Mouse (Mus musculus): Measurements from ENCODE around the gene Ccdc34. TPM values are rescaled to one million over a fixed set of nuclear protein-coding genes. Genes with fewer than 3 reads are reported as not detected.

Gene Ccdc34
- total RNA-seq, 2 experiments from 2014 or later = 5.3 to 6.0 TPM

DNA sequence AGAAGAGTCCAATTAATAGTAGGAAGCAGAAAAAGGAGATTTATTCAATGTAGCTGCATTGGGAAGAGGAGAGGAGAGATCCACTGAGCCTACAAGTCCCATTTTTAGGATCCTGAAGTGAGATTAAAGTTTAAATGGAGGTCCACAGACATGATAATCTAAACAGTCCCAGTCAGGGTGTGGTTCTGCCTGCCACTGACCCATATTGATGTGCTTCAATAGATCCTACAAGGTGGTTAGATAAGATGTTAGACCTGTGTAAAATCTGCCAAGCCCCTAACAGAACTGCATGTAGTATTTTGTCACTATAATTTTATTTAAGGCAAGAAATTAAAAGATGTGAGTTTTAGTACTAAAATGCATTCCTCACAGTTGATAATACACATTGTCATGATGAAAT is 24.2 kb upstream of the Ccdc34 start:
- intact Hi-C loops (cut with DNase I) = no loop called here
- no peak for DNase-seq (ENCODE audit: low spot score)

DNA sequence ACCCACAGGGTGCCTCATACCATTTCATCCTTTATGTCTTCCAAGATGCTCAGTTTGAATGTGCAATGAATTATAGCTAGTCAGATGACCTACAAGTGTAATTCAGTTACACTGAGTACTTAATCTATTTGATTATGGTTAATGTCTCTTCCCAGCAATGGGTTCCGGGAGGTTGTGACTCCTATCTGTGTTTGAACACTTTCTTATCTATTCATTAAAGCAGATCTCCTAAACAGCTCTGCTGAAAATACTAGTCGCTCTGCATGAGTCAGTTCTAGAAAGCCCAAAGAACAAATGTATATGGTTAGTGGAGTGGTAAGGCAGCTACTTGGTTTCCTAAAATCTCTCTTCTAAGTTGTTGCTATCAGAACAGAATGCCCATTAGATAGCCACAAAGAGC is 22.6 kb upstream of the Ccdc34 start:
- no peak for DNase-seq (ENCODE audit: low spot score)
- intact Hi-C loops (cut with DNase I) = no loop called here

DNA sequence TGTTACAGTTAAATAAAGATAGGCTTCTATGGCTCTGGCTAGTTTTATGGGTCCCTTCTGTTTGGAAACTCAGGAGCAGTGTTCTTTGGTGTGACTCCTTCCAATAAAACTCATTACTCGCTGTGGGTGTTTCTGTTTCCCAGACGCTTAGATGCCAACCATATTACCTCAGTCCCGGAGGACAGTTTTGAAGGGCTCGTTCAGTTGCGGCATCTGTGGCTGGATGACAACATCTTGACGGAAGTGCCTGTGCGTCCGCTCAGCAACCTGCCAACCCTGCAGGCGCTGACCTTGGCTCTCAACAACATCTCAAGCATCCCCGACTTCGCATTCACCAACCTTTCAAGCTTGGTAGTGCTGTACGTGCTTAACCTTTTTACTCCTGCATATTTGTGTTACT is 21.2 kb upstream of the Ccdc34 start:
- no peak for DNase-seq (ENCODE audit: low spot score)
- intact Hi-C loops (cut with DNase I) = no loop called here

DNA sequence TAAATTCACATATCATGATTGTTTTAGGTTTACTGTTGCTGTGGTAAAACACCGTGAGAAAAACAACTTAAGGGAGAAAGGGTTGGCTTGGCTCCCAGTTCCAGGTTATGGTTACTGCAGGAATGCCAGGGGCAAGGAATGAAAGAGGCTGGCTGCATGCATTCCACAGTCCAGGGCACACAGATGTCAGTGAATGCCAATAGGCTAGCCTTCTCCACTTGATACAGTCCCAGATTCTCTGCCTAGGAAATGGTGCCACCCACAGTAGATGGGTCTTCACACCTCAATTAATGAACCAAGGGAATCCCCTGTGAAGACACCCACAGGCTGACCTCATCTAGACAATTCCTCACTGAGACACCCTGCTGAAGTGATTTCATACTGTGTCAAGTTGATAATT is 12.9 kb upstream of the Ccdc34 start:
- intact Hi-C loops (cut with DNase I) = no loop called here
- no peak for DNase-seq (ENCODE audit: low spot score)

DNA sequence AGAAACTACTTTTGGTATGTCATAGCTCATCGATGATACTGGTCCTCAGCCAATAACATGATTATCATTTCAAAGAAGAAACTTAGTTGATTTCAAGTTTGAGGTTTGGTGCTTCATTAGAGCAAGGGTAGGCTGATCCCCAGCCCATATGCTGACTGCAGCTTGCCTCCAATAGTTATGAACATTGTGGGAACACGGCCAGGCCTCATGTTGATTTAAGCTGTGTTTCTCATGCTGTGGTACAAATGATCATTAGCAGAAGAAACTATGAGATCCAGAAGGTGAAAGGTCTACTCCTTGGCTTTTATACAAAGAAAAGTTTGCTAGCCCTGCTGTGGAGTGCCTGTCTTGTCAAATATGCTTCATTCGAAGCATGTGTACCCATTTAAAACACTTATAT is 12.5 kb upstream of the Ccdc34 start:
- intact Hi-C loops (cut with DNase I) = no loop called here
- DNase-seq (ENCODE audit: low spot score) = no peak

DNA sequence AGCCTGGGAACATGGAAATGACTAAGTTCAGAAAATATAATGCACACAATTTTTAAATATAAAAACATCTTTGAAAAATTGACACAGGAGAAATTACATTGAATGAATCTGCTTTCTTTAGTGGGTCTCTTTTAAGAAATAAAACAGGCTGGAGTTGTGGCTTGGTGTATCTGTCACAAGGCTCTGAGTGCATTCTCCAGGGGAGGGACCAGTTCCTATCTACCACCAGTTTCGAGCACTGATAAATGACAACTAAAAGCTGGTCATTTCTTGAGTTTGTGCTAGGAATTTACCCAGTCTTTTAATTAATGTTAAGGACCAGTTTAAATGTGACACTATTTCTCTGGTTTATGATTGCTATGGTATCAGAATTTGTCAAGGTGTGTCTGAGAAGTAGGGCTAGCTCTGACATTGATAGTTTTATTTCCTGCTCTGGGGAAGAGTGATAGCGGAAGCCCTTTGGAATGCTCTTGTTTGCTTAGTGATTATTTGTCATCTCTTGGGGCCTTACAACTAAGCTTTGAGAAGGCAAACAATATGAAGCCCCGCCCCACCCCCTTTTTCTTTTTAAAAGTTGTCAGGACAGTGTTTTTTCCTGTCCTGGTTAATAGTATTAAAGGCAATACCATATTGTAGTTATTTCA is 11.9 kb upstream of the Ccdc34 start:
- DNase-seq (ENCODE audit: low spot score) = no peak
- intact Hi-C loops (cut with DNase I) = no loop called here

DNA sequence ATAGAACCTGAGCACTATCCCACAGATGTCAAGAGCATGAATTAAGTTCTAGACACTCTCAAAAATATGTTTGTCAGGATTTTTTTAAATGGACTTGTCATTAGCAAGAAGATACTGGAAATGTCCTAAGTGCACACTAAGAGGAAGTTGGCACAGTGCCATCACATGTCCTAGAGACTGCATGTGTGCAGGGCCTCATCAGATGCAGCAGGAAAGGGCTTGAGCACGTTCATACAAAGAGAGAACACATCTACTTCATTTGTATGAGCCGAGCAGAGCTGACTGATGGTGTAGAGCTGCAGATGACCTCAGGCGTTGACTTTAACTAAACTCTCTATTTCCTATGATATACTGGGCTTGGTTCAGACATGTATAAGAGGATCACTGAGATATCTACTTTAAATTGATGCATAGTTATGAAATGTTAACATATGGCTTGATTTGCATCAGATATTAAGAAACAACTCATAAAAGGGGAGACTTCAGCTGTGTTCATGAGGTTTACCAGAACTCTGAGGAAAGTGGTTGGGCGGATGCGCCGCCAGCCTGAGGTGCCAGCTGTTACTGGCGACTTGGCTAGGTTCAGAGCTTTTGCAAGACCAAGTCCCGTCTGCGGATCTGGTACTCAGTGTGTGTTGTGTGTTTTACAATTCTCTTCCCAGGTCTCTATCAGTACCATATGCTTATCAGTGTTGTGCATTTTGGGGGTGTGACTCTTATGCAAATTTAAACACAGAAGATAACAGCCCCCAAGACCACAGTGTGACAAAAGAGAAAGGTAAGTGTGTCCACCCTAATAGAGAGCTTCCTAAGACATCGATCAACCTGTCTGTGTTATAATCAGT is 10.0 kb upstream of the Ccdc34 start:
- intact Hi-C loops (cut with DNase I) = no loop called here
- DNase-seq (ENCODE audit: low spot score) = no peak

DNA sequence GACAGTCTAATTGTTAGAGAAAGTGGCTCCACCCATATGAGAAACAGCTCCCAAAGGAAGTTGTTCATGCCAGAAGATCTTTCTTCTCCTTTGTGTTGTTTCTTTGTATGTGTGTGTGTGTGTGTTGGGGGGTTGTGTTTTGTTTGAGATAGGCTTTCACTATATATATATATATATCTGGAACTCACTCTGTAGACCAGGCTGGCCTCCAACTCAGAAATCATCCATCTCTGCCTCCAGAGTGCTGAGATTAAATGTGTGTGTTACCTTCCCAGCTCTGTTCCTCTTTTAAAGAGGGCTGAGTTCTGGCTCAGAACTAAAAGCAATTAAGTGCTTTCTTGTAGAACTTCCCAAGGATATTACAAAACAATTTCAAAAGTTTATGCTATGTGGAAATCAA is 8.2 kb upstream of the Ccdc34 start:
- intact Hi-C loops (cut with DNase I) = no loop called here
- DNase-seq (ENCODE audit: low spot score) = no peak

DNA sequence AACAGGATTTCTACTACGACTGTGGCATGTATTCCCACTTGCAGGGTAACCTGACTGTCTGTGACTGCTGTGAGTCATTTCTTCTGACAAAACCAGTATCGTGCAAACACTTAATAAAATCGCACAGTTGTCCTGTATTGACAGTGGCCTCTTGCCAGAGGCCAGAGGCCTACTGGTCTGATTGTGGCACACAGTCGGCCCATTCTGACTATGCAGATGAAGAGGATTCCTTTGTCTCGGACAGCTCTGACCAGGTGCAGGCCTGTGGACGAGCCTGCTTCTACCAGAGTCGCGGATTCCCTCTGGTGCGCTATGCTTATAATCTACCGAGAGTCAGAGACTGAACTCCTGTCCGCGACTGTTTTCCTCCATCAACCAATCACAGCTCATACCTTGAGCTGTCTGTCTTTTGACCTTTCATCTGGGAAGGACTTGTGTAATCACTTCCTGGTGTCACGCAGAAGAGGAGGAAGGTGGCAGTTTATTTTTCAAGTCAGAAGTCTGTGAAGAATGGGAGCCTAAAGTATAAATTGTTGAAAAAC is 5.4 kb upstream of the Ccdc34 start:
- intact Hi-C loops (cut with DNase I) = no loop called here
- no peak for DNase-seq (ENCODE audit: low spot score)

DNA sequence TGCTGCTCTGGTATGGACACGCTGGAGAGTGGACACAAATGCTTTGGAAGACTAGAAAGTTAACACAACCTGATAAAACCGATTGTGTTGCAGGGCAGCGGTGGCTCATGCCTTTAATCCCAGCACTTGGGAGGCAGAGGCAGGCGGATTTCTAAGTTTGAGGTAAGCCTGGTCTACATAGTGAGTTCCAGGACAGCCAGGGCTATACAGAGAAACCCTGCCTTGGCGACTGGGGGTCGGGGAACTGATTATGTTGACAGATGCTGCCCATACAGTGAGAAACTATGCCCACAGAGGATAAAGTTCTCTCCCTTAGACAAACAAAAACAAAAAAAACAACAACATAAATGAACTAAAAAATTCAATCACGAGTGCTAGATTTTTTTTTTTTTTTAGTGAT is 530 bp upstream of the Ccdc34 start:
- no peak for DNase-seq (ENCODE audit: low spot score)
- intact Hi-C loops (cut with DNase I) = loop anchor here (5.0 kb wide), 2 partner anchors 100 to 185 kb away; partner anchors contain the start of gene Lgr4

DNA sequence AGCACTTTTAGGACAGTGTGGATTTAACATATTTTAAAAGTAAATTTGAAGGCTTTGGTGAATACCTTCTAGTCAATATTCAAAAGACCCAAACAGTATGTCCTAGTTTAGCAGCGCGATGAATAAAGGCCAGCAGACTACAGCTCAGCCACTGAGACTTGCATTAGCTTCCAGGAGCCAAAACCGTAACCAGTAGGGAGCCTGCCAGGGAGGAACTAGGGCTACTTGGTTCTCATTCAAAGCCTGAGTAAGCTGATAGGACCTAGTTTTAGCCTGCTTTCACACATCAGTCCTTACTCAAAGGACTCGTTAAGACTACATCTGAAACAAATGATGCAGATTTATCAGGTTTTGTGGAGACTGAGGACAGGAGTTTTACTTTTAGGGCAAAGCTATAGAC is 2.0 kb downstream of the Ccdc34 start:
- intact Hi-C loops (cut with DNase I) = loop anchor here (5.0 kb wide), 2 partner anchors 102 to 183 kb away; partner anchors contain the start of gene Lgr4
- DNase-seq (ENCODE audit: low spot score) = no peak

DNA sequence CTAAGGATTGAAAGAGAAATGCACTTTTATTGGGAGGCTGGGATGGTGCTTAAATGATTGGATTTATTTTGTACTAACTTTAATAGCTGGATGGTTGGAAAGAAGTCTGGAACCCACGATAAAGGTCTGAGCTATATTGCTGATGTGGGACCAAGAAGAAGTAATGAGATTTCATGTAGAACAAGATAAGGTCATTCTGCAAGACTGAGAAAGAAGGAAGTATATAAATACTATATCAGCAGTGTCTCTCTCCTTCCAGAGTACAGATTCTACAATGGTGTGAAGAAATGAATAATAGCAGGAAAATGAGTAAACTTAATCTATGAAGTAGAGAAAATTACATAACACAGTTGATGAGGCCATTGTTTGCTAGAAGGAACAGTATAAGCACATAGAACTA is 2.8 kb downstream of the Ccdc34 start:
- no peak for DNase-seq (ENCODE audit: low spot score)
- intact Hi-C loops (cut with DNase I) = no loop called here

DNA sequence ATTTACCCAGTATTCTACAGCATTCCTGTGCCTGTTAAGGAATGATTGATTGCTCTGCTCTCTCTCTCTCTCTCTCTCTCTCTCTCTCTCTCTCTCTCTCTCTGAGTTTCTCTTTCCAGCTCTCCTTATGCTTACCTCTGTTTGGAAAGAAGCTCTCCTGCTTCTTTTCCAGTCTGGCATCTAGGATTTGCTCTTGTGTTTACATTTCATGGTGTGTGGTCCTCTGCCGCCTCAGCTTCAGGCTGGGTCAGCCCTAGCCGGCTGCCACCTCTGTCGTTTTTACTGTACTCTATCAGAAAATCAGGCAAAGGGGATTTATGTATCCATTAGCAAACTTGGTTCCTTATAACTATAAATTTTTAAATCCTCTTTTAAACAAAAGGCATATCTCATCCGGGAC is 18.6 kb downstream of the Ccdc34 start:
- DNase-seq (ENCODE audit: low spot score) = no peak
- intact Hi-C loops (cut with DNase I) = no loop called here

DNA sequence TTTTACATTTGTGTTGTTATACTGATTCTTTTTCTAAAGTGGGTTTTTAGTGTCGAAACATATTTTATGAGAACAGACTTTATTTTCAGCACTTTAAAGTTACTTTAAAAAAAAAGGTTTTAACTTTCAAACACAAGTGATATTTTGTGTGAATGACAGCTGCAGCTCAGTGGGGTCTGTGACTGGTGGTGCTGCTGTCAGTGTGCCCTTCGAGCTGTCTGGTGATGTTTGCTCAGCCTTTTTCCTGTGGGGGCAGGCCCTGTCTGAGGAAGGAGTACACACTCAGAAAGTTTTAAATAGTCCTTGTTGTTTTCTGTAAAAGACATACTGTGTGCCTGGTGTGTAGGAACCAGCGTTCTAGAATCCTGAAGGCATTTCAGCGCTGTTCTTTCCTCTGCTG is 19.0 kb downstream of the Ccdc34 start:
- intact Hi-C loops (cut with DNase I) = no loop called here
- DNase-seq (ENCODE audit: low spot score) = no peak

DNA sequence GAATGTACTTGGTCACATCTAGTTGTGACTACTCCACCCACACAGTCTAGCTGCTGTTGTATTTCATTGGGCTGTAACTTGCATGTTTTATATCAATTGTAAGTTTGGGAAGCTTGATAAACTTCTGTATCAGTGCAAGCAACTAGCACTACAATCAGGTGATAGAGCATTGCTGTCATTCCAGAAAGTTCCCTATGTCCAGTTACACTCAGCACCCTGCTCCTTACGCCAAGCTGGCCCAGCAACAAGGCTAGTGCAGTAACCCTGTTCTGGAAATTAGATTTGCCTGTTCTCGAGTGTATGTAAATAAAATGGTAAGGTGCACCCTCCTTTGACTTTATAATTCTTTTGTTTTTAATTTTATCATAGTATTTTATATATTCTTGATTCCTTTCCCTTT is 19.6 kb downstream of the Ccdc34 start:
- DNase-seq (ENCODE audit: low spot score) = no peak

DNA sequence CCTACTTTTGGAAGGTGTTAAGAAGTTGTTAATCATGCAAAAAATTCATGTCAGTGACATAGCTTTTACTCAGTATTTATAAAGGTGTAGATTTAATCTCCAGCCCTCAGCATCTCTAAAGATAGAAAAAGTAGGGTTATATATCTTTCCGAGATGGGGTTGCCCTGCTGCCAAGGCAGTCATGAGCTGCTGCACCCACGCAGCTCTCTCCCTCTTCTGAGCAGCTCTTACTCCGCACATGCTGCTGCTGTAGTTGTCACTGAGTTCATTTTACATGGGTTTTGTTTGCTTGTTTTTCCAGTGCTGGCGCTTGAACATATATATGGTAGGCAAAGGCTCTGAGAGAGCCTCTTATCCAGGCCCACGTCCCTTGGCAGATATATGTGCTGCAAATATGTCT is 20.7 kb downstream of the Ccdc34 start:
- DNase-seq (ENCODE audit: low spot score) = no peak
- intact Hi-C loops (cut with DNase I) = no loop called here

More for the DNA sequence above, 19.6 kb downstream of the Ccdc34 start:
- intact Hi-C loops (cut with DNase I) = no loop called here

DNA sequence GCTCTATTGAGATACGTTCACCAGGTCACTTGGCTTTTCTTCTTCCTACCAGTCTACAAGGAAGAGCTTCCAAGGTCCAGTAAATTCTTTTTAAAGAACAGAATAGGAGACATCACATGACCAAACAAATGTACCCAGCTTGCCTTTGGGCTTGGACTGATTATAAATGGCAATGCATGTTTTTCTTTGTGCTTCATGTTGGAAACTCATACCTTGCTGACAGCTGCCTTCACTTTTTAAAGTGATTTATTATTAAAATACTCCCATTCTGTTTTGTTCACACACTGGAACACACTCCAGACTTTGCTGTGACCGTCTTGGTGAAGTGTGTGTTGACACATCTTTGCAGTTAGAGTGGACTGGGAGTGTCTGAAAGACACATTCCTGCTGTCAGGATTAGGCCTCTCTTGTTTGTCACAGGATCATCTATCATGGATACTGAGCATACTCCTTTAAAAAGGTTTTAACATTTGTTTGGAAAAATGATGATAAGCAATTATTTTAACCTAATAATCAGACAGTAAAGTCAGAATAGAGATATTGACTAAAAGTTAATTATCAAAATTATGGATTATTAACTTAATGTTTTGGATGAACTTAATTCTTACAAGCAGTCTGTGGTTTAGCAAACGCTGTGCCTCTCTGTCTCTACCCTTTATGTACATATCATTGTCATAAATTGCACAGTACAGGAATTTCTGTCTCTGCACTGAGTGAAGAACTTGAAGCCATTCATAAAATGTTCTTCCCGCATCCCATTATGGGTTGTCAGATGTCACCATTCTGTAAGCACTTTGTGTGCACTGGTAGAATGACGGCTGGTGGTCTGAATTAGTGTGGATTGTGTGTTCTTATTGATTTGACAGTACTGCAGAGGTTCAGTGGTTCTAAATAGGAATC is 25.5 kb downstream of the Ccdc34 start:
- no peak for DNase-seq (ENCODE audit: low spot score)
- intact Hi-C loops (cut with DNase I) = no loop called here

DNA sequence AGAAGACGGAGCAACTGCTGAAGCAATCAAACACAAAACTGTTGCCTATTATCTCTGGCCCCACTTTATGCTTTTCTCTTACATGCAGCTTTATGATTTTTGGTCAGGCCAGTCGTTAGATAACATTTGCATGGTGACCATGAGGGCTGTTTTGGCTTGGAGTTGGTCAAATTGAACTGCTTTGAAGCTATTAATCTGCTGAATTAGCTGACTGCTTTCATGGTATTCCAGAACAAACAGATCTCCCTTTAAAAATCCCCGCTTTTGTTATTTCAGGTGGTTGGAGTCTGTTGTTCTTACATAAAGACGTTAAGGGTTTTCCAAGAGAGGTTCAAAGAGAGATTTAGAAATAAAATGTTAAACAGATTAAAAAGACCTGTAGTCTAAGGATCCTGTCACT is 40.8 kb downstream of the Ccdc34 start:
- intact Hi-C loops (cut with DNase I) = no loop called here
- no peak for DNase-seq (ENCODE audit: low spot score)

DNA sequence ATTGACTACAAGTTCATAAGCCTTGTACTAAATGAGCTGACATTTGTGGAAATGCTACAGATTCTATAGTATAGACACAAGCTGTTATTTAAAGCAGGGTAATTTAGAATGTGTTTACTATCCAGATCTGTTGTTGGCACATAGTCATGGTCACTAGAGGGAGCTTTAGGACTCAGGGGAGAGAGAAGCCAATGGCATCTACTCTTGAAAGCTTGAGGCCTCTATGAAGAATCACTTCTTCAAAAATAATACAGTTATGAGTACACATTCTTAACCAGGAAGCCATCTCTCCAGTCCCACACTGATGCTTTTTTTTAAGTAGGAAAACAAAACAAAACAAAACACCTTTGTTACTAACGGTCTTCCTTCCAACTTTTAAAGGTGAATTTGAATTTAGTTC is 45.5 kb downstream of the Ccdc34 start:
- DNase-seq (ENCODE audit: low spot score) = no peak
- intact Hi-C loops (cut with DNase I) = loop anchor here (5.0 kb wide), 1 partner anchor 161 kb away; no protein-coding TSS in a partner anchor

DNA sequence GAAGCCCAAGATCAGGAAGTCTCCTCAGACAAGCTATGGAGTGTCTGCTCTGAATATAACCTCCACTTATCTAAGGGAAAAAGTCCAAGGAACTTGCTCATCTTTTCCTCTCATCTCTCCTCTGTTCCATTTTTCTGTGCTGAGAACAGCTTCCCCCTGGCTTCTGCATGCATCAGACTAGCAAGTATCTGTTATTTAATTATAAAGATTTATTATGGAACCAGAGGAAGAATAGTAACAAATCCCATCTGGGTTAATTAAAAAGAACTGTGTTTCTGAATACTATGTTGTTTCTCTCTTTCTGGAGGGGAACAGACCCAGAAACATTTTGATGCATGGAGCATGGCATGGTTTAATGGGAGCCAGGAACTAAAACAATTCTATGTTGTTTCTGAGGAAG is 51.3 kb downstream of the Ccdc34 start:
- intact Hi-C loops (cut with DNase I) = no loop called here
- no peak for DNase-seq (ENCODE audit: low spot score)

Measured in heart, postnatal 25 days (tissue).